Mouse (Mus musculus) hindlimb bud, embryonic 11.5 days (tissue): Measurements from ENCODE around the gene Ifna16.

Experiments used
- DNase-seq: peaks from one replicate; pipeline ENCODE4 v3.0.0-alpha.2; 2012; ENCODE audit warnings: low read depth, low spot score; ENCODE audit errors: extremely low spot score

Gene Ifna16

DNA sequence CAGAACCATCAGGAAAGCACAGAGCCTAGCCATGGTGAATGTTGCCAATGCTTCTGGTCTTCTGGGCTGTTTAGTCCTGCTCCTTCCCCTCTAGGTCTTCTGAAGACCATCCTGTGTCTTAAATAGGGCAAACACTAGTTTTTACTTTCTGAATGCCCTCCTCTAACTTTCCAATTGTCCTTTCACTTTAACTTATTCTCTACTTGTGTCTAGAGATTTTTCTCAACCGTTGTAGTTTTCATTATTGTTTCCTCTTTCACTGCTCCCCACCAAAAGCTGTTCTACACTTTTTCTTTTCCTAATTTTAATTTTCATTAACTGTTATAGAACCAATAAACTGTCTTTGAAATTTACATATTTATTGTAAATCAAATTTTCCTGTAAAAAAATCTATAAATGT, at the start of gene Ifna16:
TSS of gene Ifna16 (minus strand) at position 101 of the 400 bp plus-strand sequence.
- no peak for DNase-seq

DNA sequence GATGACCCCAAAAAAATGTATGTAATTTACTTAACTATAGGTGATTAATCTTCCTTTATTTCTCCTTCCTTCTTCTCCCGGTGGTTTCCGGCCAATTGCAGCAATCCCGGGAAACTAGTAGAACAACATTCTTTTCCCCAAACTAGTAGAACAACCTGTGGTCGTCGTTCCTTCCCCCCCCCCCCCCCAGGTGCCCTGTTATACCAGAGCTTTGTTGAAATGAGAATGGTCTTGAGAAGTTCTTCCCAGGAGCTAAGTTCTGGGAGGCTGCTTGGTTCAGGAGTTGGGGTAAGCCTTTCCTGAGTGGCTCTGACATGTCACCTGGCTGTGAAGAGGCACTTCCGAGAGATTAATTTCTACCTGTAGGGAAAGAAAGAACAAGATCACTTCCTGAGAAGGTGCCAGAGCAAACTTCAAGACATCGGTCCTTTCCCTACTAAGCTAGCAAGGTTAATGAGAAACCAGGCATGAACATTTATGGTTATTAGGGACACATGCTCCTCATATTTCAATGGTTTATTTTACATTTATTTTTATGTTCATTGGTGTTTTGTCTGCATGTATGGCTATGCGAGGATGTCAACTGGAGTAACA, 46.9 kb upstream of the Ifna16 start:
- DNase-seq: no peak

DNA sequence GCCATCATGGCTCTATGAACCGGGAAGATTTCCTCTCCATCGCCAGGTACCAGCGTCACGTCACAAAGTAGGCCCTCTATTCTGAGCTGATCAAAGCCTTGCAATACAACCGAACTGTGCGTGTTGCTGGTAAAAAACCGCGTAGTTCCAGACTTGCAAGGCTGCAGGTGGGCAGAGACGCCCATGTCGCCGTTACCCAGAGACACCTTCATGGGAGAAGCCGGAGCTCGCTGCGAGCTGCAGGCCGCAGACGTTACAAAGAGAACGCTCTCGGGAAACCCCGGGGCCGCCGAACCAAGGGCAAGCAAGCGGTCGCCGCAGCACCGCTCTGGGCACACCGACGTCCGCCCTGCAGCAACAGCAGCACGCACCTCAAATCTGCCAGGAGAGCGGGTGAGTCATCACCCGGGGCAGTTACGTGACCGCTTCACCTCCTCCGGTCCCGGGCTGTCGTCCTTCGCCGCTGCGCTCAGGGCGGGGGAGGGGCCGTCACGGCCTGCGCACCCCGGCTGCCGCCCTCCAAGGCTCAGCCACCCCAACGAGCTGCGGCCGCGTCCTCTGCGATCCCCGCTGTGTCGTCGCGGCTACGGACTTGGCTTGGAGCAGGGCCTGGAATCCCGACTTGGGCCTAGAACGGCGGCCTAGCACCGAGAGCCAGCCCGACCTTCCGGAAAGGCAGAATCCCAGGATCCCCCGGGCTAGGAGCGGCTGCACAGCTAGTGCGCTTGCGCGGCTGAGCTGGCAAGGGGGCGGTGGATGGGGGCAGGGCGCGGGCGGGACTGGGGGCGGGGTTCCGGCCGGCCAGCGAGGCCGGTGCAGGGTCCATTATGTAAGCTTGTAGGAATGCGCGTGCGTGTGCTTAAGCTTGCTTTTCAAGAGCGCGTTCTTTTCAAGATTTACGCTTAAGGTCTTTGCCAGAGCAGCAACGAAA, 45.3 kb upstream of the Ifna16 start, which contains the start of the genes Gm26566 and Klhl9:
TSS of gene Gm26566 (plus strand) at position 15 of the 931 bp plus-strand sequence.
TSS of gene Klhl9 (minus strand) at position 675 of the 931 bp plus-strand sequence.
- DNase-seq: peak; percentile 73

DNA sequence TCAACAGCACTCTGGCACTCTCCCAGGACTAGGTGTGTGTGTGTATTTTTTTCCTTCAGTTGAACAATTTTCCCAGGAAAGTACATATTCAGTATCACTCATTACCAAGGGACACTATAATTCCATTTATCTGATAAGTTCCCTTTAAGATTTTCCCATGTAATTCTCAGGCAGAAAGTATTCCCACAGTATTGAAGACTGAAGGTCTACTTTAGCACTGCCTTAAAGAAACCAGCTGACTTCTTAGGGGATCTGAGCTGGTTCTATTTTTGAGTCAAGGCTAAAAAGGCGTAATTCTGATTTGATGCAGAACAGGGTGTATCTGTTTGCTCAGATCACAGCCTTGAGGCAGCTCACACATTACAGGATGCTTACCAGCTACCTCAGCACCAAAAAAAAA, 42.0 kb upstream of the Ifna16 start:
- DNase-seq: no peak

DNA sequence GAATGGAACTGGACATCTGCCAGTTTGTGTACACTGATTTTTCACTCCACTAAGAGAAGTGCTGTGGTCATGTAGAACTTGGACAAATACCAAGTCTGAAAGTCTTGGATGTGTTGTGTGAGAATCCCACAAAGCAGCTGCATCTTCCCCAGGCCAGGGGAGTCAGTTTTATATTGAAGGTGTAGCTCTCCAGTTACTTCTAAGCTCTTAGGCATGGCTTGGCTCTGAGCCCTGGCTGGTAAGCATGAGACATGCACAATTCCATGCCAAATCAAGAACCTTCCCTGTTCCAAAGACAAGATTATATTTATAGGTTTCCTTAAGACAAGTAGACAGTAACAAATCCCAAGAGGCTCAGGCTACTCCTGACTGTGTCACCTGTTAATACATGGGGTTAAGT, 38.3 kb upstream of the Ifna16 start:
- DNase-seq: no peak

DNA sequence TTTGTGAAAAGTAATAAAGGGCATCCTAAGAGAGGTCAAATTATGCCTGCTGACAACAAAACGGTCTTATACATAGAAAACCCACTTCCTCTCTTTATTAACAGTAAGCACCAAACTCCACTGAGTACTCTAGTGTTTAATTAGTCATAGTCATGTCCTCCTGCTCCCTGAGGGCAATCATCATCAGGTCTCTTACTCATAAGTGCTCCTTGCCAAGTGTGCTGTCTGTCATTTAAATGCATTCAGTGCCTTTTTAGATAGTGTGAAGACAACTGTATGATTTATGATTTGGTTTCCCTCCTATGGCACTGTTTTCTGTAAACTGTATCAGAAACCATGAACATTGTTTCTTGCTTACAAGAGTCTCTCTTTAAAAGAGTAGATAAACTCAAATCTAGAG, 37.6 kb upstream of the Ifna16 start:
- no peak for DNase-seq

DNA sequence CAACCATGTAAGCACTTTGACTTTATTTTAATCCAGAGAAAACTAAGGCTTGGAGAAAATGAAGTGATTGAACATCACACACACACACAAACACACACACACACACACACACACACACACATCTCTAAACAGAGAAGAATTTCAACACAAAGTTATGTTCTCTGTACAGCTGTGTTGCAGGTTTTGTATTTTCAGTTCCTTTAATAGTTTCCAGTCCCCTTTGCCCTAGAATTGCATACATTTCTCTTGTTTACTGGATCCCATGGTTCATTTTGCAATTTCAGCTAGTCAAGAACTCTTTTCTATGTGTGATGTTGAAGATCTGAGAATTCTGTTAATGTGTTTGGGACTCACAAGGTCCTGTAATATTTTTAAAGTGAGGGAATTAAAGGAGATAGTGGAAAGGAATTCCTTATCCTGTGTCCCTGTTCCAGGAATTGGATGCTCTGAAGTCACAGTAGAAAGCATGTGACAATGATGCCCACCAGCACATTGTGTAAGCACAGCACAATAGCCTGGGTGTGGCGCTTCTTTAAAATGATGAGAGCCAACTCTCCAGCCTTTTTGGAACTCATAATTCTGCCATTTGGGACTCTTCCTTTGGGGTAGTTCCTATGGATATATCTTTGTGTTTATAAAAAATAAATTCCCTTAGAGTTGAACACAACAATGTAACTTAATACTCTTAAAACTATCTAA, 30.6 kb upstream of the Ifna16 start:
- no peak for DNase-seq

DNA sequence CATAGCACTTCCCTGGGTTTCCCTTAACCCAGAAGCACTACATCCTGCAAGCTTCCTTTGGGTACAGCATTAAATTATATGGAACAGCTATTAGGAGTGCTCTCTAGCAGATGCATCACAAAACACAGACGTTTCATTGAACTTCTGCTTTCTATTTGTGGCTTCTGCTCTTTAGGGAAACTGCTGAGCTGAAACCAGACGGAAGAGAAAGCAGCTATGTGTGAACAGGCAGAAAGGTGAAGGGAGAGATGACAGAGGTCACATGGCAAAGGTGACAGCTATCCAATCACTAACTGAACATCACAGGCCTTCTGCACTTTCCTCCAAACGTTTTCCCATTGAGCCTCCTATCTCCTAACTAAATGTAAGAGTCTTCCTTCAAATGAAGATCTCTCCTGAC, 29.2 kb upstream of the Ifna16 start:
- DNase-seq: no peak

DNA sequence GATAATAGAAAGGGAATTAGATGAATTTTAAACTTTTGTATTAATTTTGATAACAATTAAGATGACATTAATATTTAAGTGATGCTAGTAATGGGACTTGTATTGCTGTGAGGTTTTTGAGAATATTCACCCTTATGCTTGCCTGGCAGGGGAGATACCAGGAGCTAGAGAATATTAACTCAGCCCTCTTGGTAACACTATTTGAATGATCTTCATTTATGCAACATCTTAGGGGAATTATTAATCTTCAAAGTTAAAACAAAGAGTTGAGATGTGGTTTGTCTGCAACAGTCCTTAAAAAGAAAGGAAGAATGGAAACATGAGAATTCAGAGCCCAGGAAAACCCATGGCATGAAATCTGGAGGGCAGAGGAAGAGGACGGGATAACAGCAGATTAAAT, 22.6 kb upstream of the Ifna16 start:
- DNase-seq: no peak

DNA sequence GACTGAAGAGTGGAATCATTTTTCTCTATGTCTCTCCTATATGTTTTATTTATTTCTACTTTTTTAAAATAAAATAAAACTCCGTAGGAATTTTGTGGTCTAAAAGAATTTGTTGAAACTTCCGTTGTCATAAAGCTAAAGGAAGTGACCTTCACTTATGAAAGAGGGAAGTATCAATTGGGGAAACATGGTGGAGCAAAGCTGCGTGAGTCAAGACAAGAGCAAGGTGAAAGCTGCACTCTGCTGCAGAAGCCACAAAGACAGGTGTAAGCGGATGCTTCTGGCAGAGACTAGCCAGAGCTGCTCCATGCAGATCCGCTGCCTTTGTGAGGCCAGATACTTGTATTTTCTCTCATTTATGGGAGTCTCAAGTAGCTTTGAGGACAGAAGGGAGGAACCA, 22.1 kb upstream of the Ifna16 start:
- DNase-seq: no peak

DNA sequence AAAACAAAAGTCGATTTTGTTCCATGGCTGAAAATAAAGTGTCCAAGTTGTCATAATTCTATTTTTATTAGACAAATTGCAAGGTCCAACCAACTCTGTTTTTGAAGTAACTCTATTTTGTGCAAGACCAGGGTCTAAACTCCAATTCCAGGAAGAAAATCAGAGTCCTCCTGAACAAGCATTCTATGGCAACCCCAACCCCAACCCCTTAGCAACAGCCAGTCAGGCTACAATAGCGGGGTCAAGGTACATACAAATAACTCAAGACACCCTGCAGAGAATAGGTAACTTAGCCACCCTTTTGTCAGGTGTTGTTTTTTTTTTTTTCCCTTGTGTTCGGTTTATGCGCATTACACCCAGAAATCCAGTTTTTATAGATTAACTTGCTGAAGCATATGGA, 21.0 kb upstream of the Ifna16 start:
- no peak for DNase-seq

DNA sequence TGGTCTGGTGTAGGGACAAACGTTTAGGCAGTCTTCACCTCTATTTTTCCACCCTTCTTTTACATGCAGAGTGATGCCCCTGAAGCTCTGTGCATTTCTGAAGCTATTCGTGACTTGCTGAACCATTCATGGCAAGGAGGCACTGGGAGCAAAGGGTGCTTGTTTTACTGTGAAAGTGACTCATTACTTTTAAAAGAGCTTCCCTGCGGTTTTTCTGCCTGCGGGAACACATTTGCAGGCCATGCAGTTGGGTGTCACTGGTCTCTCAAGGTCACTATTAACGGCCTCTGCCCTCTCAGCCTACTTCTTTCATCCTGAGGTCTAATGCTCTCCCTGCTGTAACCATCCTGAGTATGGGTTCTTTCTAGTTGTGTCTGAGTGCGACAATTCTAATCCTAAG, 20.4 kb upstream of the Ifna16 start:
- no peak for DNase-seq

DNA sequence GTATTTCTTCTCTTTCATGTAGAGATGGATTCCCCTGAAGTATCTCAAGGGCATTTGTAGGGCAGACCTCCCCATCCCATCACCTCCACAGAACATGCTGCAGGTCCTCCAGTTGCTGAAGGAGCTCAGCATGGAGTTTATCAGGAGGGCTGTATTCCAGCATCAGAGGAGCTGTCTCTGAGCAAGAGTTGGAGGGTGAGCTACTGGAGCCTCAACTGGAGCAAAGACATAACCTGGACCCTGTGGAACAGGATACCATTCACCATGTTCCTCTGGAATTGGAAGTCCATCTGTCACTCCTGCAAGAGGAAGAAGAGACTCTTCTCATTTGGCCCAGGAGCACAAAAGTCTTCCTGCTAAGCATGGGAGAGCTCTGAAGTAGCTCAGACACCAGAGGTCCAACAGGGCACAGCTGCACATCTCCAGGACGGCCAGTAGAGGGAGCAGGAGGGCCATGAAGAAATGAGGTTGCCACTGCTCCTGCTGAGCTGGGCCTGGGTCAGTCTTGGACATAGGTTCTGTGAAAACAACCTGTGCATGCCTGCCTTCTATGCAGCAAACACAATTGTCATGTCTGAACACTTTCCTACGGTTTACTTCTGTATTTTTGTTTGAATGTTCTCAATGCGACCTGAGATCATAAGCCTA, 19.6 kb upstream of the Ifna16 start:
- peak; percentile 41 for DNase-seq

DNA sequence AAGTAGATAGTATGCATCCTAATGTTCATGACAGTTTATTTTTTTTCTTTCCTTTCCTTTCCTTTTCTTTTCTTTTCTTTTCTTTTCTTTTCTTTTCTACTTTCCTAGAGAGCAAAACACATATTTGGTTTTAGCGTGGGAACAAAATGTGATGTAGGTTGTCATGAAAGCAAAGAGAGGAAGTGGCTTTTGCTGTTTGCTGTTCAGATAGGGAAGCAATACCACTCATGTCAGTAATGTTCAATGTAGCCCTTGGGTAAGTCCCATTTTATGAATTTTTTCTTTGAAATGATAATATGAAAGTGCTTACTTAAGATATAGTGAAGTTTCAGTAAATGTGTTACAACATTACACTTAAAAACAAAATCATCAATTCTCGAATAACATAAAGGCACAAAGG, 16.7 kb upstream of the Ifna16 start:
- DNase-seq: no peak

DNA sequence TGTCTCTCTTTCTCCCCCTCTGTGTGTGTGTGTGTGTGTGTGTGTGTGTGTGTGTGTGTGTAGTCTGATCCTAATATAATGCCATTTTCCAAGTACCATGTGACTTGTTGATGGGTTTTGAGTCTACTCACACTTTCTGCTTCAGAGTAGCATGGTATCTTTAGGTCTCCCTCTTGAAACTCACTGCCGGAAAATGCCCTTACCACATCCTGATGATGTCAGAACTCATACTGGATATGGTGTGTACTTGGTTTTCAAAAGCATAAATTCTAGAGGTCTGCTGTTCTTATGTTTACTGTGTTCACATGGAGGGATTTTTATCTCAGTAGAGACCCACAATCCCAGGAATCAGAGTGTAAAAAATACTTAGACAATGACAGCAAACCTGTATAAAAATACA, 15.8 kb upstream of the Ifna16 start:
- no peak for DNase-seq

DNA sequence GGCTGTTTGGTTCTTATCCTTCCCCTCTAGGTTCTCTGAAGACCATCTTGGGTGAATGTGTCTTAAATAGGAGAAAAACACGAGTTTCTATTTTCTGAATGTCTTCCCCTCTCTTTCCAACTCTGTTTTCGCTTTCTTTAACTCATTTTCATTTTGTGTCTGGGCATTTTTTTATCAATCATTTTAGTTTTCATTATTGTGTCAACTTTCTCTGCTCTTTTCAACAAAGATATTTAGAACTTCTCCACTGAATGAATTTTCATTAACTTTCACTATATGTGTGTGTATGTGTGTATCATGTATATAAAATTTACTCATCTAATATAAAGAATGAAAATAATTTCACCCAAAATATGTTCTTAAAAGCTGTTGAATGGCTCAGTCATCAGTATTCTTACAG, 14.5 kb upstream of the Ifna16 start, which contains the start of gene Ifnab:
TSS of gene Ifnab (minus strand) at position 101 of the 400 bp plus-strand sequence.
- no peak for DNase-seq

DNA sequence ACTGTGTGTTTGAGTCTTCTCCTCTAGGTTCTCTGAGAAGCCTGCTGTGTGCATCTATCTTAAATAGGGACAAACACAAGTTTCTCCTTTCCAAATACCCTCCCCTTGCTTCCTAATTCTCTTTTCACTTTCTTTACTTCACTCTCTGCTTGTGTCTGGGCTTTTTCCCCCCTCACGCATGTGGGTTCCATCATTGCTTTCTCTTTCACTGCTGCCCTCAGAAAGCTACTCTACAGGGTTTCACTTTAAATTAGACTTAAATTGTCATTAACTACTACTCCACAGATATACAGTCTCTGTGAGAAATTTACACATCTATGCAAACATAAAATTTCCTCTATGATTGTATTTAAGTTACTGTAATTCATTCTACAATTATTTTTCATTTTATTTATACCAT, 7.1 kb upstream of the Ifna16 start, which contains the start of gene Ifna2:
TSS of gene Ifna2 (minus strand) at position 101 of the 400 bp plus-strand sequence.
- no peak for DNase-seq

DNA sequence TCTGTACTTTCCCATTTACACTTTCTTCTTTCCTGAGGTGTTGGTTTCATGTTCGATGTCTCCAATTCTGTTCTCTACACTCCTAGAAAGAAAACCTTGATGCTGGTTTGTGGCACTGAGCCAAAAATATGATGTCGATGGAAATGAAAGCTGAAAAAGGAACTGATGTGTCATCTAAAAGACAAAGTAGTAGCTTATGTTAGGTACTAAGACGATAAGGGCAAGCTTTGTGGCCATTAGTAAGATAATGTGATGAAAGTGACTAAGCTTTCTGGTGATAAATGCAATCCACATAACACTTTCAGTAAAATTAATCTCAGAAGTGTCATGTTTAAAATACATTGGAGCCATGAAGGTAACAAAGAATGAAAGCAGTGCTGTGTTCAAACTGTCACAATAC, 4.6 kb upstream of the Ifna16 start:
- DNase-seq: no peak

DNA sequence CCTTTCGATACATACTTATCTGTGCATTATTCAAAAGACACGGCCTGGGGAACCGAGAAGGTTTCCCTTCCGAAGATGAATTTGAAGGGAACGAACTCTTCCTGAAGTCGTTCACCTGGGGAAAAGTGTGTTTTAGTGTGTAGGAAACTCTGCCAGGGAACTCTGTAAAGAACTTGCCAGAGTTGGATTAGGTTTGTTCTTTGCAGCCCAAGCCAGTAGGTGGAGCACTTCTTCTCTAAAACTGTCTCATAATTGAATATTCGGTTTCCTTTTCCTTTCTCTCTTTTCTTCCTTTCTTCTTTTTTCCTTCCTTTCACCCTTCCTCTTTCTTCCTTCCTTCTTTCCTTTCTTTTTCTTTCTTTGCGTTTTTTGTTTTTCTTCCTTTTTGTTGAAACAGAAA, 3.6 kb upstream of the Ifna16 start:
- DNase-seq: no peak

DNA sequence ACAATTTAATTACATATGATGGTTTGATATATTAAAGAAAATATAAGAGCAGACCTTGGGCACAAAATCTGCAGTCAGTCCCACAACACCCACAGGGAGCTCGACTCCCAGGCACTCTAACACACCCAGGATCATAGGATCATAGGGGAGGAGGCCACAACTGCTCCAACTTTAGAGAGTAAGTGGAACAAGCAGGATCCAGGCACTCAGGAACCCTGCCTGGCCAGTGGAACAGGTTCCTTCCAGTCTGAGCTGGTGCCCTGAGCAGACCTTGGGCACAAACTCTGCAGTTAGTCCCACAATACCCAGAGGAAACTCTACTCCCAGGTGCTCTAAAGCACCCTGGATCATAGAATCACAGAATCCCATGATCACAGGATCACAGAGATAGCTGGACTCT, 21.3 kb downstream of the Ifna16 start:
- DNase-seq: no peak

DNA sequence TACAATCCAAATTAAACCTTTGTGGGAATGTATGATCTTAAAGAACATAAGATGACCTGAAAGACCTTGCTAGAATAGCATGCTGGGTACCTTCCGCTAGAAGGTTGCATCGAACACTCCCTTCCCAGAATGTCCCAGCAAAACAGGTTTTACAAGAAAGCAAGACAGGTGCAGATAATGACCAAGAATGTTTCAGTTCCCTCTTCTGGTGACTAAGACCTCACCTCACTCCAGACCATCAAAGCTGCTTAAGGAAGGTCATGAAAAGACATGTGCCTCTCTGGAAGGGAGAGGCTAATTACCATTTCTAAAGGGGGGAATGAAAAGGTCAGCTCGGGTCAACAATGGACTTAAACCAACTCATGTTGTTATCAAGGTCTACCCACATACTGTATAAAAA, 23.1 kb downstream of the Ifna16 start:
- no peak for DNase-seq
